Mouse (Mus musculus) lung, embryonic 16.5 days (tissue): ENCODE results near the gene Ajuba. TPM values are rescaled to one million over a fixed set of nuclear protein-coding genes. Genes with fewer than 3 reads are reported as not detected.

Source experiments
- ATAC-seq: fragments of 200-750 bp; cut with Nextera tagmentation; 2 replicates; pipeline ENCODE4 v1.8.0; 2017; ENCODE audit warnings: low read depth, mild to moderate bottlenecking, moderate library complexity
- H3K27ac ChIP-seq: fragments of 300-500 bp; sonication (generic); 2 replicates; pipeline ENCODE4 v1.5.1; 2014; ENCODE audit warnings: mild to moderate bottlenecking, control low read depth, low read length
- H3K27me3 ChIP-seq: fragments of 300-500 bp; sonication (generic); 2 replicates; pipeline ENCODE4 v1.6.1; 2014; ENCODE audit warnings: low read depth, low read length, mixed read lengths; ENCODE audit not compliant: control insufficient read depth, insufficient read depth
- H3K36me3 ChIP-seq: fragments of 300-500 bp; sonication (generic); 2 replicates; pipeline ENCODE4 v1.6.1; 2014; ENCODE audit warnings: low read length; ENCODE audit not compliant: control insufficient read depth, insufficient read depth
- H3K4me1 ChIP-seq: fragments of 300-500 bp; sonication (generic); replicated peaks from 2 replicates; pipeline ENCODE4 v1.6.1; 2014; ENCODE audit warnings: low read length, mixed read lengths; ENCODE audit not compliant: control insufficient read depth, insufficient read depth
- H3K4me2 ChIP-seq: fragments of 300-500 bp; sonication (generic); 2 replicates; pipeline ENCODE4 v1.6.1; 2014; ENCODE audit warnings: low read depth, low read length, control low read depth
- H3K4me3 ChIP-seq: fragments of 300-500 bp; sonication (generic); 2 replicates; pipeline ENCODE4 v1.5.1; 2014; ENCODE audit warnings: mild to moderate bottlenecking, low read length, control low read depth
- H3K9ac ChIP-seq: fragments of 300-500 bp; sonication (generic); 2 replicates; pipeline ENCODE4 v1.6.1; 2014; ENCODE audit warnings: low read length, control low read depth
- H3K9me3 ChIP-seq: fragments of 300-500 bp; sonication (generic); 2 replicates; pipeline ENCODE4 v1.6.1; 2016; ENCODE audit warnings: low read length; ENCODE audit not compliant: control insufficient read depth
- WGBS: fragments of 180-500 bp; shearing (Covaris S2); extraction: QIAGEN DNeasy Blood & Tissue Kit; methylation state at CpG from one replicate; pipeline ENCODE4 v1.1.7; 2014; 5-methylcytosine and 5-hydroxymethylcytosine counted together
- polyA plus RNA-seq: library from polyadenylated mRNA; unstranded; fragments of >200 nt; fragmentation: Nextera tagmentation; extraction: Ambion mirVana; gene quantifications from 2 replicates; pipeline ENCODE4 v1.2.1, GENCODE M21; 2015

Gene Ajuba
- polyA plus RNA-seq, 1 experiment from 2014 or later = 41.2 TPM

DNA sequence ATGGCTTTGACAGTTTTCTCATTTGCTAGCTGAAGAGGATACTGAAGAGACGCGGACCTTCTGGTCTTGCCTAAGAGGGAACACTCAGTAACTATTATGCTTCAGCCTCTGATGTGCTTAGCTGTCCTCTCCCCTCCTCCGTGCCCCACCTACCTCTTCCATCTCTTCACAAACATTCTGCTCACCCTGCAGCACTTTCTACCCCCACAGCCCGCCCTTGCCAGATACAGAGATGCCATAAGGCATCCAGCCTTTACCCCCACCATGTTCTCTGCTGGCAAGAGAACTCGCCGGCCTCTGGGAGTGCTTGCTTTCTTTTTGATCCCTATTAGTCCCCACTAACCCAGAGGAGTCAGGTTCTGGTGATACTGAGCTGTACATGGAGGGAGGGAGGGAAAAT lies 33.3 kb upstream of the Ajuba start:
- Histone ChIP-seq H3K4me3 (no peak overlapping the region), H3K4me1 (0 out of 2 replicates have a peak, but pooled peaks cover 2% of the 10 kb centered on the region), H3K4me2 (no peak overlapping the region), H3K27ac (no peak overlapping the region), H3K36me3 (peaks cover 21% of the 10 kb centered on the region), H3K27me3 (no peaks in the 10 kb centered on the region), H3K9me3 (no peaks in the 10 kb centered on the region), H3K9ac (no peak overlapping the region)
- ATAC-seq = no peak
- WGBS = 76% methylated on average over 6 of the region's 6 CpGs

DNA sequence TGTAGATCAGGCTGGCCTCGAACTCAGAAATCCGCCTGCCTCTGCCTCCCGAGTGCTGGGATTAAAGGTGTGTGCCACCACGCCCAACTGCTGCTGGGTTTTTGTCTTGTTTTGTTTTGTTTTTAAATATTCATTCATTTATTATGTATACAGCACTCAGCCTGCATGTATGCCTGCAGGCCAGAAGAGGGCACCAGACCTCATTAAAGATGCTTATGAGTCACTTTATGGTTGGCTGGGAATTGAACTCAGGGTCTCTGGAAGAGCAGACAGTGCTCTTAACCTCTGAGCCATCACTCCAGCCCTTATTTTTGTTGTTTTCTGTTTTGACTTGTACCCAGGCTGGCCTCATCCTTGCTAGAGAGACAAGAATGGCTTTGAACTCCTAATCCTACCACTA lies 32.6 kb upstream of the Ajuba start:
- Histone ChIP-seq H3K9me3 (no peaks in the 10 kb centered on the region), H3K27ac (no peak overlapping the region), H3K4me3 (no peak overlapping the region), H3K9ac (no peak overlapping the region), H3K27me3 (no peaks in the 10 kb centered on the region), H3K4me1 (peaks cover 2% of the 10 kb centered on the region; the same call in 1 of the 2 replicates), H3K4me2 (no peak overlapping the region), H3K36me3 (peaks cover 14% of the 10 kb centered on the region)
- 78% methylated on average over 4 of the region's 4 CpGs for WGBS
- ATAC-seq = no peak

DNA sequence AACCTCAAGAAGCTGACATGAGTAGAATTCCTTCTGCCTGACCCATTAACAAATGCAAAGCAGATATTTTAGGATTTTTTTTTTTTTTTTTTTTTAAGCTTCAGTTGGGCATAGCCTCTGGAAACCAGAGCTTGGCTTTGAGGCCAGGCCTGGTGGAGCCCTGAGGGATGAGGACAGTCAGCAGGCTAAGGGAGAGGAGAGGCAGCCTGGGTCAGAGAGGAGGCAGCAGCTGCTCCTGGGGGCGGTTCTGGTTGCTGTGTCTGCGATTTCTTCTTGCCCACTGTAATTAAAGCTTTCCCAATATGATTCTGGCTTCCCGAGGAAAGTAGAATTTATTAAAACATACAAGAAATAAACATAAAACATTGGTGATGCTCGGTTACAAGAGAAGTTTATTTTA lies 31.9 kb upstream of the Ajuba start:
- Histone ChIP-seq H3K4me1 (peaks cover 4% of the 10 kb centered on the region; the same call in 1 of the 2 replicates), H3K27ac (no peak overlapping the region), H3K4me3 (no peak overlapping the region), H3K27me3 (no peaks in the 10 kb centered on the region), H3K9ac (no peak overlapping the region), H3K4me2 (no peak overlapping the region), H3K36me3 (peaks cover 11% of the 10 kb centered on the region), H3K9me3 (no peaks in the 10 kb centered on the region)
- no peak for ATAC-seq
- 48% methylated on average over 4 of the region's 4 CpGs for WGBS

- peaks cover 10% of the 10 kb centered on the region for H3K4me1 ChIP-seq
- H3K9ac ChIP-seq = no peak overlapping the region; the same call in 1 of the 2 replicates
- no peak overlapping the region; the same call in 1 of the 2 replicates for H3K27ac ChIP-seq
- H3K9me3 ChIP-seq = no peaks in the 10 kb centered on the region
- H3K4me2 ChIP-seq = no peak overlapping the region
- WGBS = 26% methylated on average over 8 of the region's 8 CpGs
- peaks cover 3% of the 10 kb centered on the region; the same call in 1 of the 2 replicates for H3K36me3 ChIP-seq
- no peaks in the 10 kb centered on the region for H3K27me3 ChIP-seq
- no peak for ATAC-seq
- no peak overlapping the region for H3K4me3 ChIP-seq
These were observed 29.9 kb upstream of the Ajuba start for GRCm38 (mm10) chr14:54607226-54607625.

GRCm38 (mm10) chr14:54605752-54606321 lies 28.5 kb upstream of the Ajuba start, which contains the start of gene 4931414P19Rik:
4931414P19Rik (minus strand) TSS chr14:54605993.
- 0% methylated on average over 28 of the region's 39 CpGs for WGBS
- Histone ChIP-seq H3K36me3 (no peaks in the 10 kb centered on the region), H3K27ac (peak within 1 kb of the TSS; percentile 91), H3K4me1 (peaks cover 11% of the 10 kb centered on the region), H3K9me3 (no peaks in the 10 kb centered on the region), H3K4me3 (peak within 1 kb of the TSS; percentile 62), H3K4me2 (peak within 1 kb of the TSS; percentile 71), H3K9ac (peak within 1 kb of the TSS; percentile 79), H3K27me3 (no peaks in the 10 kb centered on the region)
- peak; percentile 73 for ATAC-seq

- Histone ChIP-seq H3K4me2 (peak overlapping the region; percentile 39), H3K27me3 (no peaks in the 10 kb centered on the region), H3K36me3 (0 out of 2 replicates have a peak, but pooled peaks cover 4% of the 10 kb centered on the region), H3K9ac (0 out of 2 replicates have a peak overlapping the region, but pooled peaks have one; percentile 37), H3K4me1 (peaks cover 11% of the 10 kb centered on the region), H3K4me3 (peak overlapping the region; percentile 73), H3K9me3 (no peaks in the 10 kb centered on the region), H3K27ac (peak overlapping the region; percentile 80)
- WGBS = 79% methylated on average over 8 of the region's 8 CpGs
- no peak for ATAC-seq
These were observed 26.3 kb upstream of the Ajuba start for GRCm38 (mm10) chr14:54603686-54604085.

GRCm38 (mm10) chr14:54603038-54603654 lies 25.8 kb upstream of the Ajuba start:
- peak overlapping the region; percentile 81 for H3K9ac ChIP-seq
- peaks cover 11% of the 10 kb centered on the region for H3K4me1 ChIP-seq
- H3K27me3 ChIP-seq = no peaks in the 10 kb centered on the region
- H3K9me3 ChIP-seq = no peaks in the 10 kb centered on the region
- H3K4me3 ChIP-seq = peak overlapping the region; percentile 73
- H3K27ac ChIP-seq = peak overlapping the region; percentile 93
- WGBS = 1% methylated on average over 46 of the region's 46 CpGs
- peak; percentile 99 for ATAC-seq
- H3K4me2 ChIP-seq = peak overlapping the region; percentile 39
- H3K36me3 ChIP-seq = 0 out of 2 replicates have a peak, but pooled peaks cover 4% of the 10 kb centered on the region

GRCm38 (mm10) chr14:54602613-54603012 lies 25.3 kb upstream of the Ajuba start:
- Histone ChIP-seq H3K9ac (peak overlapping the region; percentile 81), H3K9me3 (no peaks in the 10 kb centered on the region), H3K27ac (peak overlapping the region; percentile 93), H3K4me1 (peaks cover 11% of the 10 kb centered on the region), H3K4me3 (peak overlapping the region; percentile 73), H3K4me2 (peak overlapping the region; percentile 39), H3K36me3 (0 out of 2 replicates have a peak, but pooled peaks cover 4% of the 10 kb centered on the region), H3K27me3 (no peaks in the 10 kb centered on the region)
- WGBS = 24% methylated on average over 4 of the region's 4 CpGs
- ATAC-seq = no peak

GRCm38 (mm10) chr14:54601601-54602000 lies 24.2 kb upstream of the Ajuba start:
- no peaks in the 10 kb centered on the region for H3K27me3 ChIP-seq
- H3K27ac ChIP-seq = no peak overlapping the region
- peaks cover 11% of the 10 kb centered on the region for H3K4me1 ChIP-seq
- H3K4me2 ChIP-seq = no peak overlapping the region
- no peak overlapping the region for H3K9ac ChIP-seq
- 0 out of 2 replicates have a peak, but pooled peaks cover 6% of the 10 kb centered on the region for H3K36me3 ChIP-seq
- ATAC-seq = no peak
- 30% methylated on average over 2 of the region's 2 CpGs for WGBS
- no peak overlapping the region for H3K4me3 ChIP-seq
- H3K9me3 ChIP-seq = no peaks in the 10 kb centered on the region
